Mouse (Mus musculus) megakaryocyte, embryonic 14.5 days (primary cell): Measurements from ENCODE around the gene Prkd3.

Experiments used
- FLI1 ChIP-seq: IDR thresholded peaks from 2 replicates; pipeline ENCODE4 v1.6.1; 2012; ENCODE audit warnings: low read length, inconsistent platforms, mixed read lengths
- GATA1 ChIP-seq: IDR thresholded peaks from 3 replicates; pipeline ENCODE4 v1.6.1; 2012; ENCODE audit warnings: mixed read lengths, low read length, inconsistent platforms, borderline replicate concordance

GRCm38 (mm10) chr17:78959473-78959872 lies 61.1 kb downstream of the Prkd3 start:
- TF ChIP-seq GATA1 (no peak), FLI1 (no peak)
